Mouse (Mus musculus): Measurements from ENCODE around the gene Slc38a1. TPM values are rescaled to one million over a fixed set of nuclear protein-coding genes. Genes with fewer than 3 reads are reported as not detected.
A peak's percentile ranks its signal among the peaks of the same experiment; 100 is the strongest.
"Not testable (repeated sequence)": the region's sequence is repeated elsewhere in the genome, so short reads cannot be mapped to it uniquely, and the experiment has no call there.

The Slc38a1 gene
- polyA plus RNA-seq, 1 experiment from 2014 or later: 70.6 TPM

- Histone ChIP-seq H3K36me3 (0 out of 2 replicates have a peak, but pooled peaks cover 3% of the 10 kb centered on the region), H3K27ac (no peak overlapping the region), H3K4me3 (replicated peaks) (no peak overlapping the region), H3K27me3 (replicated peaks) (no peaks in the 10 kb centered on the region), H3K9me3 (no peaks in the 10 kb centered on the region), H3K4me1 (peaks cover 5% of the 10 kb centered on the region; the same call in 1 of the 2 replicates), H3K9ac (no peak overlapping the region), H3K4me2 (no peak overlapping the region)
- no peak for ATAC-seq (ENCODE audit: insufficient read depth, low FRiP score, low read depth)
- WGBS: 74% methylated on average over 19 of the region's 19 CpGs
These were observed 7.9 kb downstream of the Slc38a1 start for GRCm38 (mm10) chr15:96634670-96635405.

GRCm38 (mm10) chr15:96632201-96632600, 10.5 kb downstream of the Slc38a1 start:
- Histone ChIP-seq H3K4me1 (no peaks in the 10 kb centered on the region), H3K27me3 (replicated peaks) (no peaks in the 10 kb centered on the region), H3K4me3 (replicated peaks) (no peak overlapping the region), H3K9ac (no peak overlapping the region), H3K36me3 (0 out of 2 replicates have a peak, but pooled peaks cover 3% of the 10 kb centered on the region), H3K9me3 (no peaks in the 10 kb centered on the region), H3K4me2 (no peak overlapping the region), H3K27ac (no peak overlapping the region)
- 92% methylated on average over 5 of the region's 5 CpGs for WGBS
- ATAC-seq (ENCODE audit: insufficient read depth, low FRiP score, low read depth): no peak

- WGBS: 76% methylated on average over 13 of the region's 13 CpGs
- H3K27me3 ChIP-seq (replicated peaks): no peaks in the 10 kb centered on the region
- H3K9ac ChIP-seq: no peak overlapping the region
- no peaks in the 10 kb centered on the region for H3K9me3 ChIP-seq
- no peaks in the 10 kb centered on the region for H3K36me3 ChIP-seq
- no peak for ATAC-seq (ENCODE audit: insufficient read depth, low FRiP score, low read depth)
- H3K4me1 ChIP-seq: no peaks in the 10 kb centered on the region
- H3K4me3 ChIP-seq (replicated peaks): no peak overlapping the region
- no peak overlapping the region for H3K27ac ChIP-seq
- no peak overlapping the region for H3K4me2 ChIP-seq
These were observed 11.5 kb downstream of the Slc38a1 start for GRCm38 (mm10) chr15:96631107-96631718.

DNA sequence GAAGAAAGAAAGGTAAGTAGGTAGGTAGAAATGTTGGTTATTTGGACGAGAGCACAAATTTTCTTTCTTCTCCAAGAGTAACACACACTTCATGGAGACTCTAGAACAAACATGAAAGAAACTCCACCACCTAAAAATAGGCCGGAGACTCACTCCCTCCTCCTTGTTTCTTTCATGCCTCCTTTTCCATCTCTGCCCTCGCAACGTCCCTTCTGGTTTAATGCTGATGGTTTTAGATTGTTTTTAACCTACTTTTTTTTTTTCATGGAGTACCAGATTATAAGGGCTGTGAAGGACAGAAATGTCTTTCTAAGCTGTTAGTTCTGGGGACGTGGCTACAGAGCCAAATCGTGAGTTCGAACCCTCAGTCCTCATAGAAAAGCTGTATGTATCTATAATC, 14.5 kb downstream of the Slc38a1 start:
- ATAC-seq (ENCODE audit: insufficient read depth, low FRiP score, low read depth): no peak
- WGBS: 90% methylated on average over 7 of the region's 7 CpGs

DNA sequence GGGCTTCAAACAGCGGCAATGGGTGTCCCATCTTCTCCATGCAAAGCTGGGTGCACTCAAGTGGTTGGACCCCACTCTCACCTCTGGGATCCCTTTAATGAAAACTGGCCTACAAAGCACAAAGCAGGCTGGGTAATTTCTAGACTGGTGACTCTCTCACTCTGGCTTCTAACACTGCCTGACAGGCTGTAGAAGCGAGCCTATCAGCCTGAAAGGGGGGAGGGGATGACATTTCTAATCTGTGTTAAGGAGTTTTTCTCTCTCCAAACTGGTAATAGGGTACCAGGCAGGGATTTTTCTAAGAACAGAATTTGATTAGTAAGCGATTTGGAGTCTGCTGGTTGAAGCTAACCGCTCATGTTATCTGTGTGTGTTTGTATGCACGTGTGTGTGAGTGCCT, 15.8 kb downstream of the Slc38a1 start:
- Histone ChIP-seq H3K27ac (no peak overlapping the region), H3K9me3 (no peaks in the 10 kb centered on the region), H3K36me3 (peaks cover 19% of the 10 kb centered on the region; the same call in 1 of the 2 replicates)

More for the DNA sequence above, 14.5 kb downstream of the Slc38a1 start:
- no peak overlapping the region for H3K9ac ChIP-seq
- H3K4me1 ChIP-seq: no peaks in the 10 kb centered on the region
- no peaks in the 10 kb centered on the region for H3K9me3 ChIP-seq
- H3K27me3 ChIP-seq (replicated peaks): no peaks in the 10 kb centered on the region
- H3K27ac ChIP-seq: no peak overlapping the region
- H3K4me3 ChIP-seq (replicated peaks): no peak overlapping the region
- H3K36me3 ChIP-seq: peaks cover 5% of the 10 kb centered on the region; the same call in 1 of the 2 replicates
- no peak overlapping the region for H3K4me2 ChIP-seq

DNA sequence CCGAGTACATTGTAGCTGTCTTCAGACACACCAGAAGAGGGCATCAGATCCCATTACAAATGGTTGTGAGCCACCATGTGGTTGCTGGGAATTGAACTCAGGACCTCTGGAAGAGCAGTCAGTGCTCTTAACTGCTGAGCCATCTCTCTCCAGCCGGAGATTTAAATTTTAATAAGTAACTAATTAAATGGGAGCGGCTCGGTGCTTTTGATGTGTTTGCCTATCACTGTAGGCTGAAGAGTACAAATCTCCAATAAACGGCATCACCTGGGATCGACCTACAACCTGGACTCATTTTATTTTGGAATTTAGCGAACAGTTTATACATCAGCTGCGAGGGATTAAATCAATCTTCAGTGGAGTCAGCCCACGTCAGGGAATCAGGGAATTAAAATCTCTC, 17.7 kb downstream of the Slc38a1 start:
- H3K4me3 ChIP-seq (replicated peaks); H3K27ac ChIP-seq; H3K4me1 ChIP-seq; H3K27me3 ChIP-seq (replicated peaks); H3K9ac ChIP-seq; ATAC-seq (ENCODE audit: insufficient read depth, low FRiP score, low read depth); H3K9me3 ChIP-seq; H3K4me2 ChIP-seq: not testable (repeated sequence)
- peaks cover 19% of the 10 kb centered on the region; the same call in 1 of the 2 replicates for H3K36me3 ChIP-seq
- 72% methylated on average over 9 of the region's 9 CpGs for WGBS

More for the DNA sequence above, 15.8 kb downstream of the Slc38a1 start:
- Histone ChIP-seq H3K27me3 (replicated peaks) (no peaks in the 10 kb centered on the region), H3K4me2 (no peak overlapping the region), H3K4me3 (replicated peaks) (no peak overlapping the region), H3K9ac (no peak overlapping the region), H3K4me1 (no peaks in the 10 kb centered on the region)
- no peak for ATAC-seq (ENCODE audit: insufficient read depth, low FRiP score, low read depth)
- 68% methylated on average over 5 of the region's 5 CpGs for WGBS

GRCm38 (mm10) chr15:96622376-96622775, 20.3 kb downstream of the Slc38a1 start:
- Histone ChIP-seq H3K27me3 (replicated peaks) (no peaks in the 10 kb centered on the region), H3K4me2 (no peak overlapping the region), H3K4me1 (no peaks in the 10 kb centered on the region), H3K9me3 (no peaks in the 10 kb centered on the region), H3K4me3 (replicated peaks) (no peak overlapping the region), H3K27ac (no peak overlapping the region), H3K9ac (no peak overlapping the region), H3K36me3 (peaks cover 19% of the 10 kb centered on the region; the same call in 1 of the 2 replicates)
- WGBS: 98% methylated on average over 7 of the region's 7 CpGs
- ATAC-seq (ENCODE audit: insufficient read depth, low FRiP score, low read depth): no peak

DNA sequence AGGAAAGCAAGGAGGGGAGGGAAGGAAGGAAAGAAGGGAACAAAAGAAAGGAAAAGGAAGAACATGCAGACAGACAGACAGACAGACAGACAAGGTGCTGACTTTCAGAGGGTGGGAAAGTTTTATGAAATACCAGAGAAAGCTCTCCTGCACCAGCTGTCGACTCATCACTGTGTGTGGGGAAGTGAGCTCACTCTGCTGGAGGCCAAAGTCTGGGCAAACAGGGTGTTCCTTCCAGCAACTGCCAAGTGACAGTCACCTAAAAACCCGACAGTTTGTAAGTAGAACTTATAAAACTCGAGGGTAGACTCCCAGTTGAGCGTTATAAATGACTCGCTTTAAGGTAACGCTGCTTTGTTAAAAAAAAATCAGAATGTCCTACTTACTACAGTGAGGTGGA, 21.0 kb downstream of the Slc38a1 start:
- Histone ChIP-seq H3K27ac (no peak overlapping the region), H3K27me3 (replicated peaks) (no peaks in the 10 kb centered on the region), H3K4me1 (no peaks in the 10 kb centered on the region), H3K4me2 (no peak overlapping the region), H3K36me3 (peaks cover 21% of the 10 kb centered on the region; the same call in 1 of the 2 replicates), H3K4me3 (replicated peaks) (no peak overlapping the region), H3K9ac (no peak overlapping the region), H3K9me3 (no peaks in the 10 kb centered on the region)
- WGBS: 81% methylated on average over 6 of the region's 6 CpGs
- no peak for ATAC-seq (ENCODE audit: insufficient read depth, low FRiP score, low read depth)

- Histone ChIP-seq H3K4me3 (replicated peaks) (no peak overlapping the region), H3K4me2 (no peak overlapping the region), H3K36me3 (peaks cover 36% of the 10 kb centered on the region), H3K9ac (no peak overlapping the region), H3K27me3 (replicated peaks) (no peaks in the 10 kb centered on the region), H3K4me1 (no peaks in the 10 kb centered on the region), H3K9me3 (no peaks in the 10 kb centered on the region), H3K27ac (no peak overlapping the region)
- ATAC-seq (ENCODE audit: insufficient read depth, low FRiP score, low read depth): no peak
- 72% methylated on average over 7 of the region's 7 CpGs for WGBS
These were observed 25.2 kb downstream of the Slc38a1 start for GRCm38 (mm10) chr15:96617555-96617954.

- H3K36me3 ChIP-seq: peaks cover 7% of the 10 kb centered on the region
These were observed 34.0 kb downstream of the Slc38a1 start for GRCm38 (mm10) chr15:96608671-96609070.

DNA sequence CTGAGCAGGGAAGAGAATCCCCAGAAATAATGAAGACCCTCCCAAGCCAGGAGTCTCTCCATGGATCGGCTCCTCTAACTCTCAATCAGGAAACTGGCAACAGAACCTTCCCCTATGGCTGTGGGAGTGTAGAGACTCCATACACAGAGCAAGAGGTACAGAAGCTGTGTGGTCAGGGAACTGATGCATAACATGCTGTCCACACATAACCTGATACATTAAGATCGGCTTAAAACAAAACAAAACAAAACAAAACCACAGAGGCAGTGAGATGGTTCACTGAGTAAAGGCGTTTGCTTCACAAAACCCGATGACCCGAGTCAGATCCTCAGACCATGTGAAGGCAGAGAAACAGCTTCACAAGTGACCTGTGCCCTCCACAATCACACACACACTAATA, 35.3 kb downstream of the Slc38a1 start:
- Histone ChIP-seq H3K36me3 (peaks cover 3% of the 10 kb centered on the region), H3K9me3 (no peaks in the 10 kb centered on the region), H3K27ac (no peak overlapping the region), H3K9ac (no peak overlapping the region), H3K4me1 (peaks cover 10% of the 10 kb centered on the region; the same call in 1 of the 2 replicates), H3K27me3 (replicated peaks) (no peaks in the 10 kb centered on the region), H3K4me3 (replicated peaks) (no peak overlapping the region), H3K4me2 (no peak overlapping the region)
- 91% methylated on average over 5 of the region's 5 CpGs for WGBS
- ATAC-seq (ENCODE audit: insufficient read depth, low FRiP score, low read depth): no peak

More at GRCm38 (mm10) chr15:96608671-96609070, 34.0 kb downstream of the Slc38a1 start:
- H3K4me3 ChIP-seq (replicated peaks): no peak overlapping the region
- WGBS: 66% methylated on average over 7 of the region's 7 CpGs
- no peak for ATAC-seq (ENCODE audit: insufficient read depth, low FRiP score, low read depth)
- no peak overlapping the region for H3K9ac ChIP-seq
- H3K9me3 ChIP-seq: no peaks in the 10 kb centered on the region
- no peak overlapping the region for H3K27ac ChIP-seq
- peaks cover 10% of the 10 kb centered on the region; the same call in 1 of the 2 replicates for H3K4me1 ChIP-seq
- H3K4me2 ChIP-seq: no peak overlapping the region
- no peaks in the 10 kb centered on the region for H3K27me3 ChIP-seq (replicated peaks)

GRCm38 (mm10) chr15:96604282-96604681, 38.4 kb downstream of the Slc38a1 start:
- no peaks in the 10 kb centered on the region for H3K9me3 ChIP-seq
- ATAC-seq (ENCODE audit: insufficient read depth, low FRiP score, low read depth): peak; percentile 28; the same call in 1 of the 2 replicates
- WGBS: 48% methylated on average over 10 of the region's 10 CpGs
- no peaks in the 10 kb centered on the region for H3K36me3 ChIP-seq
- no peak overlapping the region for H3K4me3 ChIP-seq (replicated peaks)
- no peaks in the 10 kb centered on the region for H3K27me3 ChIP-seq (replicated peaks)
- H3K9ac ChIP-seq: no peak overlapping the region
- H3K4me2 ChIP-seq: no peak overlapping the region
- peaks cover 11% of the 10 kb centered on the region; the same call in 1 of the 2 replicates for H3K4me1 ChIP-seq
- peak overlapping the region; percentile 67; the same call in 1 of the 2 replicates for H3K27ac ChIP-seq

Data from stomach, embryonic 15.5 days (tissue).